ENCODE assay signal across 12 mouse cellular contexts in the genomic region with DNA sequence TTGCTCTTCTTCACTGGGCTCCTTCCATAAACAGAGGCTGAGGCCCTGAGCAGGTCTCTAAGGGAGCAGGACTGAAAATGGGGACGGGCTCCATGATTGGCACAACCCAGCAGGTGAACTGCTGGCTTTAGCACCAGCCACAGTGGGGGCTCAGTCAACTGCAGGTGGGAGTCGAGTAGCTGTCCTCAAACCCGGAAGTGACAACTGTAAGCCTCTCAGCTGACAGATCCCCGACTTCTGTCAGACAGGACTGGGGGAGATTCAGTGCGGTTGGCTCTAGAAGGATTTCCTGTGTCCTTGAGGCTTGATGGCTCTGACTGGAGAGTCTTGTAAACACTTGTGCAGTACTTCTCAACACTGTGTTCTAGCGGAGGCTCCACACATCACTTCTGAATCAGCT.
DNase-seq lines count a peak whose midpoint lies in the region; ATAC-seq lines count a peak whose summit lies in the region.
"Had no signal": no experiment of that assay in that cellular context is flagged by ENCODE, and none has a peak within 500 bp of the region (broad histone marks: within the 10 kb centered on the region; RNA-seq: fewer than 3 reads in every experiment).

No protein-coding gene starts in this region.

- no peak overlapping the region for H3K9ac ChIP-seq in intestine, embryonic 16.5 days (ENCODE audit: low read depth, low read length)
- H3K9ac ChIP-seq: forebrain, embryonic 15.5 days; midbrain, embryonic 15.5 days; stomach, embryonic 15.5 days had no signal

- 17% methylated on average over 6 of the region's 6 CpGs for WGBS in intestine, embryonic 16.5 days

- peak overlapping the region; percentile 34 for H3K4me3 ChIP-seq in megakaryocyte, embryonic 14.5 days (replicated peaks)
- H3K4me3 ChIP-seq in intestine, embryonic 16.5 days (ENCODE audit: low read length): no peak overlapping the region
- H3K4me3 ChIP-seq: forebrain, embryonic 15.5 days; midbrain, embryonic 15.5 days; stomach, embryonic 15.5 days had no signal

- peak; percentile 7 for DNase-seq in ovary, adult 18-20 months (ENCODE audit: low spot score)
- DNase-seq in ovary, postnatal 10 days (ENCODE audit: low spot score): no peak
- DNase-seq in thymus, postnatal 4 days: peak; percentile 72
- no peak for DNase-seq in right cerebral cortex, postnatal 25 days

- no peak overlapping the region for H3K27ac ChIP-seq in intestine, embryonic 16.5 days (ENCODE audit: low read length)
- H3K27ac ChIP-seq: forebrain, embryonic 15.5 days; kidney, postnatal 0 days; midbrain, embryonic 15.5 days; stomach, embryonic 15.5 days had no signal

- H3K36me3 ChIP-seq in megakaryocyte, embryonic 14.5 days (replicated peaks; ENCODE audit: low read length): no peaks in the 10 kb centered on the region
- no peaks in the 10 kb centered on the region for H3K36me3 ChIP-seq in intestine, embryonic 16.5 days (ENCODE audit: control insufficient read depth, insufficient read depth, low read length)
- H3K36me3 ChIP-seq: forebrain, embryonic 15.5 days; midbrain, embryonic 15.5 days; stomach, embryonic 15.5 days had no signal

- no peak overlapping the region for H3K4me2 ChIP-seq in intestine, embryonic 16.5 days (ENCODE audit: low read depth, low read length)
- H3K4me2 ChIP-seq: forebrain, embryonic 15.5 days; midbrain, embryonic 15.5 days; stomach, embryonic 15.5 days had no signal

- peaks cover 7% of the 10 kb centered on the region for H3K27me3 ChIP-seq in megakaryocyte, embryonic 14.5 days (replicated peaks)
- H3K27me3 ChIP-seq in intestine, embryonic 16.5 days (replicated peaks; ENCODE audit: control insufficient read depth, insufficient read depth, low read length): no peaks in the 10 kb centered on the region
- H3K27me3 ChIP-seq: forebrain, embryonic 15.5 days; midbrain, embryonic 15.5 days; stomach, embryonic 15.5 days had no signal

- H3K9me3 ChIP-seq in megakaryocyte, embryonic 14.5 days: no peaks in the 10 kb centered on the region
- no peaks in the 10 kb centered on the region for H3K9me3 ChIP-seq in intestine, embryonic 16.5 days (ENCODE audit: control insufficient read depth, low read length)
- H3K9me3 ChIP-seq: forebrain, embryonic 15.5 days; midbrain, embryonic 15.5 days; stomach, embryonic 15.5 days had no signal

- ATAC-seq in common myeloid progenitor, adult 5-6 weeks (replicated peaks; ENCODE audit: low read depth, poor library complexity, severe bottlenecking): peak; percentile 75
- no peak for ATAC-seq in erythroid progenitor cell, adult 5-6 weeks (replicated peaks; ENCODE audit: low FRiP score, poor library complexity, severe bottlenecking)
- ATAC-seq in intestine, embryonic 16.5 days: no peak
- ATAC-seq: forebrain, embryonic 15.5 days; midbrain, embryonic 15.5 days had no signal

- peaks cover 17% of the 10 kb centered on the region for H3K4me1 ChIP-seq in megakaryocyte, embryonic 14.5 days
- no peaks in the 10 kb centered on the region for H3K4me1 ChIP-seq in intestine, embryonic 16.5 days (ENCODE audit: control insufficient read depth, insufficient read depth, low read length)
- H3K4me1 ChIP-seq: forebrain, embryonic 15.5 days; midbrain, embryonic 15.5 days had no signal

Comparison
In these comparisons a context has a peak if more than half of its experiments do, and no peak if none do; other contexts are left out.
1. DNase-seq: peak in ovary, adult 18-20 months (single experiment) and thymus, postnatal 4 days (single experiment); none in ovary, postnatal 10 days (single experiment) and right cerebral cortex, postnatal 25 days (single experiment).